Mouse (Mus musculus) neural tube, embryonic 10.5 days (tissue): ENCODE data around the gene Rrp36.
A peak's percentile ranks its signal among the peaks of the same experiment; 100 is the strongest.

Experiments
- DNase-seq: peaks from one replicate; pipeline ENCODE4 v3.0.0-alpha.2; 2017; ENCODE audit warnings: low spot score; ENCODE audit errors: extremely low spot score

Rrp36 gene

GRCm38 (mm10) chr17:46647279-46647678 is 26.9 kb downstream of the Rrp36 start:
- no peak for DNase-seq

DNA sequence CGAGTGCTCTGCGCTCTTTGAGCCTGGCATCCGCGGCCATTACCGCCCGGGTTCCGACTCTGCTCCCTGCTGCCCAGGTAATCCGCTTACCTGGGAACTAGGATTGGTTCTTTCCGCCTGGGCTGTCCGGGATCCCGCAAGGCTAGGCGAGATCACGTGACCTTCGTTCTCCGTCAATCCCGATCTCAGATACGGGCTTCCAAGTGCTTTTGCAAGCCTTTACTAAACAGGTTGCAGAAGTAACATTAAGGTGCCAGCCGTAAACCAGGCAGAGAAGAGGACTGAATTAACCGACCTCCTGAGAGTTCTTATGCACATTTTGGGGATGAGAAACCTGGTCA is 27.9 kb downstream of the Rrp36 start:
- DNase-seq = no peak

DNA sequence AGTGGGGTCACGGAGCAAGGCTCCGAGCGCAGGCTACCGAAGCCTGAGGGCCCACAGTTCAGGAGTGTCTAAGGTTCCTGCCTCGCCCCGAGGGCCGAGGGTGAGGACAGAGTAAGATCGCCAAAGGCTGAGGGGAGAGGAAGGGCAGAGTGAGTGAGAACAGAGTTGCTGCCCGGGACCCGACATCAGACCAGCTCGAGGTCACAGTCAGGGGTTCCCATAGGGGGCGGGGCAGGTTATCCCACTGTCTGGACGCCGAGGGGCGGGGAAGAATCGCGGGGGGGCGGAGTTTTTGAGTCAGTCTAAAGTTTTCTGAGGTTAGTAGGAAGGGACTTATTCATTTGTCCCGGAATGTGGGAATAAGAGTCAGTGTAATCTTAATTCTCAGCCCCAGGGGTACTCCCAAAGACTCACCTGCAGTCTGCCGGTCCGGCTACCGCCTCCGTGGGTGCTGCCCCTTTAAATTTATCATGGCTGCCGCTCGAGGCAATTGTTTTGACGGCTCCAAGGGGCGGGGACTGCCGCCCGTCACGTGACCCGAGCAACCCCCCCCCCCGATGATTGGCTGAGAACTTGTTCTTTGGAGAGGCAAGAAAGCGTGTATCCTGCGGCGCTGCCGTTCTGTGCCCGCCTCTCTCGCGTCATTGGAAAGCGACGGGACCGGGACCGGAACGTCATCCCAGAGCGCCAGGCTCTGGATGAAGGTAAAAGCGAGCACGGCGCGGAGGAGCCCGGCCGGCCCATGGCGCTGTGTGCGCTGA is 28.4 kb downstream of the Rrp36 start, which contains the start of the genes Klc4 and Mrpl2:
Gene Klc4, minus strand, starts transcription at position 462 of the 761 bp plus-strand sequence.
Gene Mrpl2, plus strand, starts transcription at position 669 of the 761 bp plus-strand sequence.
- DNase-seq = peak; percentile 100

DNA sequence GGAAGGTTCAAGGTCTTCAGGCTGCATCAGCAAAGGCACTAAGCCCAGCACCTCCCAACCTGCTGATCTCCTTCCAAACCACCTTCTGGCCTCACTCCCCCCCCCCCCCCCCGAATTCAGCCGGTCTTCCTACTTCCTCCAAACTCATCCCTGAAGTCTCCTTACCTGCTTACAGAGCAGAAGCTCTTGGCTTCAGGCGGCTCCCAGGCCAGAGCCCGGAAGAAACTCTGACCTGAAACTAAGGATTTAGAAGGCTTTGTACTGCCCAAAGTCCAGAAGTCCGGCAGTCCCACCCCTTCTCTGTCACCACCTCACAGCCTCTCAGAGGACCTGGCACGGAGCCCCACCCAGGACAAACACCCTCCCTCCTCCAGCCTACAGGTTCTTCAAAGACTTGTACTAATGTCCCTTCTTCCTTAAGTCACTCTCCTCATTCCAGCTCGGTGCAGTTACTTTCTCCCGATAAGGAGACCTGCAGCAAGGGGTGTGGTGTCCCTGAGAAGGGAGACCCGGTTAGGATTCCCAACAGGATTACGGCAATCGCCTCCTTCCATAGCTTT is 29.2 kb downstream of the Rrp36 start:
- no peak for DNase-seq

DNA sequence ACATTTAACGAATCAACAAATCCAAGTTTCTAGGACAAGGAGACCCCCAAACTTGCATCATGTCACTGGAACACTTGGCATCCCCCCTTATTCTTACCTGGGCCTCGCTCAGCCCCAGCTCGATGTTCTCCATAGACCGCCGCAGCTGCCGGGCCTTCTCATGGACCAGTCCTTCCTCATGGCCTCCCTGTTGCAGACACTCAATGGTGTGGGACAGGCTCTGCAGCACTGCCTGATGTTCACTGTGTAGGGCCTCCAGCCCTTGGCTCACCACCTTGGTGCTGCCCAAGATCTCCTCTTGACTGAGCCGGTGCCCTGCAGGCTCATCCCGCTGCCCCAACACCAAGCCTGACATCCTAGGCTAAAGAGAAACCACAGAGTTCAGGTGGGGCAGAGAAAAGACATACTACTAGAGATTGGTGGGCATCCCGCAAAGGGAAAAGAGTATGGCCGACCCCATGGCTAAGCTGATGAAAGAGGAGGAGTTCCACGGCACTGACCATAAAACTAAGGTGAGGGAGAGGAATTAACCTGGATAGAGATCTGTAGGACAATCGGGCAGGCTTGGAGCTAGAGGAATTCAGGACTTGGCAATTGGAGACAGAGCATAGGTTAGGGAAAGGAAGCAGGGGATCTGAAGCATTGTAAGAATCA is 29.9 kb downstream of the Rrp36 start:
- no peak for DNase-seq

- no peak for DNase-seq
Observed at GRCm38 (mm10) chr17:46642060-46642459, 32.1 kb downstream of the Rrp36 start.

DNA sequence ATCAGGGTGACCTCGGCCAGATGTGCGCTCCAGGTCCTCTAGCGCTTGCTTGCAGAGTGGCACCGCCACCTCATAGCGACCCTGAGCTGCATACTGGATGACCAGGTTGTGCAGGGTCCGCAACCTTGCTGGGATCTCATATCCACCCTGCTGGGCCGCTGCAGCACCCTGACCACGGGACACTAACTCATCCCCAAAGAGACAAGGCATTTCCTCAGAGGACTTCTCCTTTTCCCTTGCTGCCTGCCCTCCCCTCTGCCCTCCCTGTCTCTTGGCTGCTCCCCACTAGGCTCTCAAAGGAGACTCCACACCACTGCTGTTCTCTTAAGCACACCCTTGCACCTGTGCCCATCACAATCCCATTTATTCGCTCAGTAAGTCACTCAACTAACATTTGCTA is 34.2 kb downstream of the Rrp36 start:
- no peak for DNase-seq

DNA sequence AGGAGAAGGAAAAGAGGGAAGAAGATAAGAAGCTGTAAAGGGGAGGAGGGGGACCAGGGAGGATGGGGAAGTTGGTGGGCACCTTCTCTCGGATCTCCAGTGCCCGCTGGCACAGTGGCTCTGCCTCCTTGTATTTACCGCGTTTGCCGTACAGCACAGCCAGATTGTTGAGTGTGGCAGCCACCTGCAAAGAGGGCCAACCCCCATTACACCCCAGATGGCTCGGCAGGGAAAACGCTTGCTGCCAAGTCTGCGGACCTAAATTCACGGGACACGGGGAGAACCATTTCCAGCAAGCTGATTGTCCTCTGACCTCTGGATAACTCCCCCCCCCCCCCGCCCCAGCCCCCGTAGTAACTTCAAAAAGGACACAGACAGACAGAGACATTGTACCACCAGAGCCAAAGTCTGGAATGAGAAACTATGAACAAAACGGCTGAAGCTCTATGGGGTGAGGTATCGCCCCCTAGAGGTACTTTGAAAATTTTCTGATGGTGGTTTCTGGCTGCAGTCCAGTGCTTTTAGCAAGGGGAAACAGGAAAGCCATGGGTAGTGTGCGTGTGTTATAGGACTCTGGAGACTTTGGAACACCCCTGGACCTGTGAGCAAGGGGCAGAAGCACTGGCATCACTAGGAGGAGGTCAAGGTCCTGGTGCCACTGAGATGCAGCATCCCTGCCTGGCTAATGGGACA is 37.2 kb downstream of the Rrp36 start:
- DNase-seq = peak; percentile 50

- peak; percentile 79 for DNase-seq
Observed at GRCm38 (mm10) chr17:46629685-46630441, 44.3 kb downstream of the Rrp36 start.

- peak; percentile 96 for DNase-seq
Observed at GRCm38 (mm10) chr17:46628791-46629684, 45.1 kb downstream of the Rrp36 start, which contains the start of gene Ptk7. Gene Ptk7, minus strand, starts transcription at chr17:46629504.

DNA sequence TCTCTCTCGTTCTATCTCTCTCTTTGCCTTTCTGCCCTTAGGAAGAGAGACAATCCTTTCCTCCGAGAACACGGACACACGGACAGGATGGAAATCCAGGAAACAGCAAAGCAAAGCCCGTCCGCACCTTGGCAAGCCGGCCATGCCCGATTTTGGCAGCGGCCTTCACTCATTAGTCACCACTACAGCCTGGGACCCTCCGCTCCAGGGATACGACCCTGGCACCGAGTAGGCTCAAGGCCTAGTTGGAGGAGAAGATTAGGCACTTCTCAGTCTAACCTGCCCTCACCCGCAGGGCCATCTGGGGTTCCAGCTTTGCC is 45.7 kb downstream of the Rrp36 start:
- DNase-seq = peak; percentile 77

GRCm38 (mm10) chr17:46627409-46627808 is 46.7 kb downstream of the Rrp36 start:
- DNase-seq = no peak

DNA sequence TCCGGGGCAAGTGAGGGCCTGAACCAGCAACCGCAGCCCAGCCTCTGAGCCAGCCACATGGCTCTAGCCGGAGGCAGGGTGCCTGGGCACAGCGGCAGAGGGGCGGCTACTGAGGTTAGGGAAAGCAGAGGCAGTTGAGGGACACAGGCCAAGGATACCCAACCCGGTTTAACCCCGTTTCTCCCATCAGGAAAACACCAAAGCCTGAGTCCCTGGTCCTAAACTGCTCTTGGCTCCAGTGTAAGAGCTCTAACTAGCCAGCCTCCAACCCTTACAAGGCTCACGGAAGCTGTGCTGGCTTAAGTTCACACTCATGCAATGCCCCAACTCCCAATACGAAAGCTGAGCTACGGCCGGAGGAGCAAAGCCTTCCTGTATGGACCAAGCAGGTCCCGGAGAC is 49.6 kb downstream of the Rrp36 start:
- no peak for DNase-seq

DNA sequence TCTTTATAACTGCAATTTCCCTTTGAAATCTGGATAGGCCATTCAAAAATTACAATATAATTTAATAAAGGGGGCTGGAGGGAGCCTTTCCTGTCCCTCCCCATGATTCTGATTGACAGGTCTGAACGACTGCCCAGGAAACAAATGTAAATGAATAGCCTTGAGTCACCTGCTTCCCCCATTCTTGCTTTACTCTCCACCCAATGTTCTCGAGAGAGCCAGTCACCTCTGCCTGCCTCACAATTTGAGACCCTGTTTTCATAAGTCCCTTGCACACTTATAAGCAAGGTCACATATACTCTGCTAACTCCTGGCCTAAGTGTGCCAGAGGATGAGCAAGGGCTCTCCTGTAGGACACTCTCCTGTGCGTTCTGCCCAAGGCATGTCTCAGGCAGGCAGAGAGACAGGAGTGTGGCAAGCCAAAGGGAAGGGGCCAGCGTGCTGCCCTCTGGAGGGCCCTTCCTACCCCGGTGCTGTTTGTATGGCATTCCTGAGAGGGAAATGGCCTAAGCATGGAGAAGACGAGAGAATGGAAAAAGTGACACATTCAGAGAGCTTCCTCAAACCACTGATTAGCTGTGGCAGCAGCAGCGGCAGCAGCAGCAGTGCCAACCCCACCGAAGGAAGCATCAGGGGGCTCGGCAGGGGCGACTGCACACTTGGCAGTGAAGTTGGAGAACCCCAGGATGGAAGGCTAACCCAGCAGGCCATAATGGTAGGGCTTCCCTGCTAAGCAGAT is 50.2 kb downstream of the Rrp36 start:
- DNase-seq = no peak

- no peak for DNase-seq
Observed at GRCm38 (mm10) chr17:46622269-46622668, 51.9 kb downstream of the Rrp36 start.

- DNase-seq = no peak
Observed at GRCm38 (mm10) chr17:46621324-46621723, 52.8 kb downstream of the Rrp36 start.

- DNase-seq = no peak
Observed at GRCm38 (mm10) chr17:46619683-46620357, 54.3 kb downstream of the Rrp36 start.

- peak; percentile 65 for DNase-seq
Observed at GRCm38 (mm10) chr17:46618769-46619682, 55.1 kb downstream of the Rrp36 start.
